Mouse (Mus musculus) neural tube, embryonic 10.5 days (tissue): ENCODE measurements at regions not wholly inside any gene's neighbourhood (a gene's known extent, or its start where the extent isn't known, plus 50 kb on each side); places are given as distances from the start of the nearest gene placed in this dataset.
"Not testable (repeated sequence)": the region's sequence is repeated elsewhere in the genome, so short reads cannot be mapped to it uniquely, and the experiment has no call there.

Experiments used
- DNase-seq: peaks from one replicate; pipeline ENCODE4 v3.0.0-alpha.2; 2017; ENCODE audit warnings: low spot score; ENCODE audit errors: extremely low spot score

GRCm38 (mm10) chr11:24925135-24925534 lies 847.3 kb downstream of the Bcl11a start:
- DNase-seq = no peak

DNA sequence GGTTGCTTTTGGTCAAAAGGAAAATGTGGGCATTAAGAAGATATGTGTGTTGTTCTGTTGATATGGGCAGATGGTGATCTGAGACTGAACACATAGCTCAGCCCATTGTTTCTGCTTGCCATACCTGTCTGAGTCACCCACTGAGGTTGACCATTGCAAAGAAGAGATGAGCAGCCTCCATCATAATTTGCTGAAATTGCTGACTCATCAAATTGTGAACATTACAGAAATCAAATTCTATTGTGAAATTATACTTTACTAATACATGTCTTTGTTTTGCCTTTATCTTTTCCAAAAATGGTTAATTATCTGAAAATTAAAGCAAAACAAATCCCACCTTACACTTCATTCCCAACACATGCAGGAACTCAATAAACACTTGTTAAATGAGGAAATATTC lies 865.8 kb downstream of the Bcl11a start:
- no peak for DNase-seq

- DNase-seq = no peak
These were observed 873.3 kb downstream of the Bcl11a start for GRCm38 (mm10) chr11:24951161-24951560.

- no peak for DNase-seq
These were observed 894.5 kb downstream of the Bcl11a start for GRCm38 (mm10) chr11:24972359-24972758.

- no peak for DNase-seq
These were observed 902.4 kb downstream of the Bcl11a start for GRCm38 (mm10) chr11:24980193-24980665.

DNA sequence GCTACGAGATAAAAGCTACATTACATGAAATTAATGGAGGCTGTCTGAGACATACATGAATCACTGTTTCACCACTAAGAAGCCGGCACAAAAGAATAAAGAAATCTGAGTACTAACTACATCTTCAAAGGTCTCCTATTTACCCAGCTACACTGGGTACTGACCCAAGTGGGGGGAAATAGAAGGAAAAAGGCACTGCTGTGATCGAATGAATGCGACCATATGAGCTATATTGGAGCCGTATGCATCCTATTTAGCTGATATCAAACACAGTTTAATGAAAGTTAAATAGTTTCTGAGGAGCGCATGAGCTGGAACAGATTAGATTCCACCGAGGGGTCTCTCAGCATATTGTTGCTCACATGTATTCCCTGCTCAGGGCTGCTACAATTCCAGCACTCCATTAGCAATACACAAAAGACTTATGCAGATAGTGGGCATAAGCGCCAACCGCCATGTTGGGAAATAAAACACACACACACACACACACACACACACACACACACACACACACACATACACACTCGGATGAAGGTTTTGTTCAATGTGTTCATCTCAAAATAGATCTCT lies 905.3 kb downstream of the Bcl11a start:
- DNase-seq = no peak

- no peak for DNase-seq
These were observed 927.6 kb downstream of the Bcl11a start for GRCm38 (mm10) chr11:25005491-25005890.

DNA sequence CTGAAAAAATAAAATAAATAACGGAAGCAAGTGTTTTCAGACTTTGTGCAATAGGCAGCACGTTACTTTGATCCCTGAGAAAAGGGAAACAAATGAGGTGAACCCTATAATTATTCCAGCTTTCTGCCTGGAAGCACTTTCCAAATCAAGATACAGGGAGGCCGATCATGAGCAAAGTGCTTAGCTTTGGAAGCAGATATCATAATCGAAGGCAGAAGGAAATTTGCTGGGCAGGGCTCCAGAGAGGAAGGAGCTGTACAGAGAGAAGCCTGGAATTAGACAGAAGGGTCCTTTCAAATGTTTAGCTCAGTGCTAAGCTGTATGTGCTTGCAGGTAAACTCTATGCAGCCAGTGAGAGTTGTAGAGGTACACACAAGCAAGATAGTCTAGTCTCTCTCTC lies 948.9 kb downstream of the Bcl11a start:
- DNase-seq = no peak

DNA sequence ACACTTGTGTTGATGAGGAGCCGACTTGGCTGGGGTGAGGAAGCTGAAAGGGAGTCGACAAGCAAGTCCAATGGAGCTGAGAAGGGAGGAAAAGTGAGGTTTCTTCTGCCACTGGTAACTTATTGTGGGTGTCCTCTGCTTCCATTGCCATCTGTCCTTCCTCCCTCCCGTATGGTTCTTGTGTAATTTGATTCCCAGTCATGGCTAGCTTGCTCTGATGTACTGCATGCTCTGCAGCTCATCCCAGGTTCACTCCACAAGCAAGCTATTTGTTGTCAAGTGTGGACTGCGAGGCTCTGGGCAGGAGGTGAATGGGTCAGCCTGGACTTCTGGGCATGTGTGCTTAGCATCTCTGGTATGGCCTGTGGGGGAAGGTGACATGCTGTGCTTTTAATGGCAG lies 963.1 kb downstream of the Bcl11a start:
- peak; percentile 28 for DNase-seq

DNA sequence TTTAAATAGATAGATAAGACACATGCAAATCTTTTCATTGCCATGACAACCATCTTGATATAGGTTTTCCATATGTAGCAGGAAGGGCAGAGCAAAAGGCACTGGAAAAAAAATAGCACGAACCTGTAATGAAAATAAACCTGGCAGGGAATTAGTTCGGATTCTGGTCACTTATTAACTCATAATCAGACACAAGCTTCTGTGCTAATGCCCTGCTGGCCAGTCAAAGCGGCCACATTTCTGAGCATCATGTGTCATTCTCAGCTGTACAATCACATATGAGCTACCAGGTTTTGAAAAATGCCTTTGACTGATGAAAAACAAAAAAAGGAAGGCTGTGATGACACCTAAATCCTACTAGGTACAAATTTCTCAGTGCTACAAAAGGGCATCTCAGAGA lies 964.9 kb downstream of the Bcl11a start:
- no peak for DNase-seq

DNA sequence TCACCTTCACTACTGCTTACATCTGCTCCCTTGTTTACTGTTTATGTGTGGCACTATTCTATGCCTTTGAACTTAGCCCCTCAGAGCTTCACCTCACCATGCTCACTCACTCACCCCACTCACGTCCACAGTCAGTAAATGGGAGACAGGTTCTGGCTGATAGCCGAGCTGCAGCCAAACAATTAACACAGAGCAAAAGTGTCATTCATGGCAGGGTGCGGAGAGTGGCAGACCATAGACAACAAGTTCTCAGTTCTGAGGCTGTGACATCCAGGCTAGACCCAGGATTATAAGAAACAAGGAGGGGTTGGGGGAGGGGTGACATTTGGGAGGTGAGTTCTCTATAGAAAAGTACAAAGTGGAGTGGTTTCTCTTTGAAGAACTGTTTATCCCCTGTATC lies 967.5 kb downstream of the Bcl11a start:
- DNase-seq = no peak

- DNase-seq = no peak
These were observed 968.1 kb downstream of the Bcl11a start for GRCm38 (mm10) chr11:25045977-25046376.

DNA sequence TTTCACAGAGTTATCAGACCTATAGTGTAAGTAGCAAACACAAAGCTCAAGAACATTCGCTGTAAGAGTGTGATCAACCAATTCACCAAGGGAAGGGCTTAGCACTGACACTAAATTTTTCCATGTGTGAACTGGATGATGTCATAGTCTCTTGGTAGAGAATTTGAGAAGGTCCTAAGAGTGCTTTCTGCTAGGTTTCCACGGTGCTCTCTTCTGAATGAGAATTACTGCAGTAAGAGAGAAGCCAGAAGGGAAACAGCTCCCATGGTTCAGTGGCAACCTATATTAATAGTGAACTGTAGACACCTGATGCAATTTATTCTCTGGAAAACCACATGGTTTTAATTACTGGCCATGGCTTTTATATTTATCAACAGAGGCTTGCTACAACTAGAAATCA lies 977.8 kb downstream of the Bcl11a start:
- no peak for DNase-seq

- peak; percentile 63 for DNase-seq
These were observed 979.3 kb downstream of the Bcl11a start for GRCm38 (mm10) chr11:25057093-25057521.

DNA sequence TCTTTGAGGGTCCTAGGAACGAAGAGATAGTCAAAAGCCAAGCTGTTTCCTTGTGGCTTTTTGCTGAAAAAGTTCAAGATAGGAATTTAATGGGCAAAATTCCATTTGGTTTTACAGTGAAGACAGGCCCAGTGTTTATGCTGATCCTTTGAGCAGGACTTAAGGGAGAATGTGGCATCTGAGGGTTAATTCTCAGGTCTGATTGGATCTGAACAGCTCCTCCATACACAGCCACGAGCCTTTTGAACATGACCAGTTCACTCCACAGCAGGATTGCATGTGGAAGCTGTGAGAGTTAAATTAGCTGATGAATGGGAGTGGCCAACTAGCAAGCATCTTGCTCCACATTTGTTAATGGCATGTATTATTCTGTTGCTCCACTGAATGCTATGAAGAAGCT lies 979.7 kb downstream of the Bcl11a start:
- no peak for DNase-seq

DNA sequence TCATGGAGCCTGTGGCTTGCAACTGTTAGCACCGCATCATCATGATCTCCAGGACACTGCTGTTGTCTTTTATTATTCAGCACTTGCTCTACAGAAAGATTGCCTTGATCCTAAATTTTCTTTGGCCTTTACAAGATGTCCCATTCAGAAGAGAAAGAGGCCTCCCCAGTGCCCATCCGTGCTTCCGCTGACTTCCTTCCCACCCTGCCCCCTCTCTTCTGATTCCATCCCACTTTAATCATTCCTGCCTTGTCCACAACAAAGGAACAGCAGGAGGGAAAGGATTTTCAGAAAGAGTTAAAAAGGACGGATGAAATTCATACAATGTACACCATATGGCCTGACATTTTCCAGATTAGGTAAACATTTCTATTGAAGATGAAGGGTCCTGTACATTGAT lies 985.2 kb downstream of the Bcl11a start:
- DNase-seq = no peak

DNA sequence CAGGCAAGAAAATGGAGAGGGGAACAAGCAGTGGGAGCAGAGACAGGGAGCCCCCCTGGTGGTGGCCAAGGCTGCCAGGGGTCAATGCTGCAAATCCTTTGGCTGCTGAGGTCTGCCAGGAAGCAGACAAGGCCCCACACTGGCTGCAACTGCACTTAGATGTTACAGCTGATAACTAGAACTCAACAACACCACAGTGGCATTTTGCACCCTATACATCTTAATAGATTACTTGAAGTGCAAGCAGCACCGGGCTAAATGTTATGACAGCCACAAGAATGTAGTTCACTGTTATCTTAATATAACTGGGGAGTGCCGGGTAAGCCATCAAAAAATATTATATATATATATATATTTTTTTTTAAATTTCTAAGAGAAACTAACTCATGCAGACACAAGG lies 986.1 kb downstream of the Bcl11a start:
- no peak for DNase-seq

GRCm38 (mm10) chr11:25099976-25100375 lies 1022.1 kb downstream of the Bcl11a start:
- DNase-seq = not testable (repeated sequence)

GRCm38 (mm10) chr11:25104432-25104831 lies 1026.6 kb downstream of the Bcl11a start:
- DNase-seq = peak; percentile 70

DNA sequence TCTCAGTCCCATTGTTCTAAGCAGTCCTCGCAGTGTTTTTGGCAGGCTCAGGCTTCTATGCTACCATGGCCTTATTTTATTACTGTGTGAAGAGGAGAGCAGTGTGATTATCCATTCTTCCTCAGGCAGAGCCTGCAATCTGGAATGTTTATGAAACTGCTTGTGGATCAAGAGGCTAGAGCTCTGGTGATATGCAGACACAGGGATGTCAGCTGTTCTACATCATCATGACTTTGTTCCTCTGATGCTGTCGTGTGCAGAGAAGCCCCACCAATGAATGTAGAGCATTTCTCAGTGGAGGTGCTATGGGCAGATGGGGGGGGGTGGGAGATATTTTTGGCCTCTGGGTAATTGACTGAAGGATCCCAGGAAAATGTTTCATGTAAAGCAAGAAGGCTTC lies 1046.6 kb downstream of the Bcl11a start:
- DNase-seq = no peak

- no peak for DNase-seq
These were observed 1064.4 kb downstream of the Bcl11a start for GRCm38 (mm10) chr11:25142226-25142625.

GRCm38 (mm10) chr11:25142833-25143232 lies 1065.0 kb downstream of the Bcl11a start:
- DNase-seq = no peak

DNA sequence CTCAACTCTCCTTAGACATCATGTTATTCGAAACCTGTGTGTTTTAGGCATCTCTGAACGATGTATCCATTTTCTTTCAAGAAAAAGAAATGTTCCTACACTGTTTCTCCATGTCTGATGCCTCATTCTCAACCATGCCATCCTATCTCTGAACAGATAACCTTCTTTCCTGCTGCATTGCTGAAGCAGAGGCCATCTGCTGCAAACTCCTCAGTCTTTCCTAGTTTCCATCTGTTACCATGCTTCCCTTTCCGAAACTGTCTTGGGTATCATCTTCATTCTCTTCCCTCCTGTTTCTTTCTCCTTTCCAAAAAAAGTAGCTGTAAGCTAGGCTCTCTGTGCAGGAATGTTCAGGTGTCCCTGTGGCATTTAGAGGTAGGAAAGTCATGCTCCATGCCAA lies 1063.3 kb downstream of the 5730522E02Rik start:
- DNase-seq = no peak

- DNase-seq = no peak
These were observed 1053.9 kb downstream of the 5730522E02Rik start for GRCm38 (mm10) chr11:25156705-25157104.
